Mouse (Mus musculus) lung, embryonic 16.5 days (tissue): ENCODE results near the gene Myef2. TPM values are rescaled to one million over a fixed set of nuclear protein-coding genes. Genes with fewer than 3 reads are reported as not detected.

Source experiments
- ATAC-seq: fragments of 200-750 bp; cut with Nextera tagmentation; 2 replicates; pipeline ENCODE4 v1.8.0; 2017; ENCODE audit warnings: low read depth, mild to moderate bottlenecking, moderate library complexity
- H3K27ac ChIP-seq: fragments of 300-500 bp; sonication (generic); 2 replicates; pipeline ENCODE4 v1.5.1; 2014; ENCODE audit warnings: mild to moderate bottlenecking, control low read depth, low read length
- H3K27me3 ChIP-seq: fragments of 300-500 bp; sonication (generic); 2 replicates; pipeline ENCODE4 v1.6.1; 2014; ENCODE audit warnings: low read depth, low read length, mixed read lengths; ENCODE audit not compliant: control insufficient read depth, insufficient read depth
- H3K36me3 ChIP-seq: fragments of 300-500 bp; sonication (generic); 2 replicates; pipeline ENCODE4 v1.6.1; 2014; ENCODE audit warnings: low read length; ENCODE audit not compliant: control insufficient read depth, insufficient read depth
- H3K4me1 ChIP-seq: fragments of 300-500 bp; sonication (generic); replicated peaks from 2 replicates; pipeline ENCODE4 v1.6.1; 2014; ENCODE audit warnings: low read length, mixed read lengths; ENCODE audit not compliant: control insufficient read depth, insufficient read depth
- H3K4me2 ChIP-seq: fragments of 300-500 bp; sonication (generic); 2 replicates; pipeline ENCODE4 v1.6.1; 2014; ENCODE audit warnings: low read depth, low read length, control low read depth
- H3K4me3 ChIP-seq: fragments of 300-500 bp; sonication (generic); 2 replicates; pipeline ENCODE4 v1.5.1; 2014; ENCODE audit warnings: mild to moderate bottlenecking, low read length, control low read depth
- H3K9ac ChIP-seq: fragments of 300-500 bp; sonication (generic); 2 replicates; pipeline ENCODE4 v1.6.1; 2014; ENCODE audit warnings: low read length, control low read depth
- H3K9me3 ChIP-seq: fragments of 300-500 bp; sonication (generic); 2 replicates; pipeline ENCODE4 v1.6.1; 2016; ENCODE audit warnings: low read length; ENCODE audit not compliant: control insufficient read depth
- WGBS: fragments of 180-500 bp; shearing (Covaris S2); extraction: QIAGEN DNeasy Blood & Tissue Kit; methylation state at CpG from one replicate; pipeline ENCODE4 v1.1.7; 2014; 5-methylcytosine and 5-hydroxymethylcytosine counted together
- polyA plus RNA-seq: library from polyadenylated mRNA; unstranded; fragments of >200 nt; fragmentation: Nextera tagmentation; extraction: Ambion mirVana; gene quantifications from 2 replicates; pipeline ENCODE4 v1.2.1, GENCODE M21; 2015

The Myef2 gene
- 82.3 and 93.8 TPM in 2 replicates for polyA plus RNA-seq

- ATAC-seq, result peak; percentile 91
- H3K36me3 ChIP-seq, result no peaks in the 10 kb centered on the region
- H3K9ac ChIP-seq, result peak within 1 kb of the TSS; percentile 81
- H3K4me2 ChIP-seq, result peak within 1 kb of the TSS; percentile 68
- H3K9me3 ChIP-seq, result no peaks in the 10 kb centered on the region
- peak within 1 kb of the TSS; percentile 69 for H3K4me3 ChIP-seq
- H3K4me1 ChIP-seq, result peaks cover 13% of the 10 kb centered on the region
- no peaks in the 10 kb centered on the region for H3K27me3 ChIP-seq
- peak within 1 kb of the TSS; percentile 79 for H3K27ac ChIP-seq
- WGBS, result under 1% methylated on average over 41 of the region's 48 CpGs
Measured at GRCm38 (mm10) chr2:125123477-125123852, at the start of gene Myef2. TSS of gene Myef2 (minus strand) at chr2:125123661.

GRCm38 (mm10) chr2:125162012-125162470, 38.6 kb upstream of the Myef2 start:
- ATAC-seq, result no peak
- WGBS, result 67% methylated on average over 4 of the region's 4 CpGs
- H3K4me3 ChIP-seq, result no peak overlapping the region
- H3K27me3 ChIP-seq, result no peaks in the 10 kb centered on the region
- no peaks in the 10 kb centered on the region for H3K9me3 ChIP-seq
- no peak overlapping the region for H3K9ac ChIP-seq
- H3K27ac ChIP-seq, result no peak overlapping the region
- H3K4me1 ChIP-seq, result no peaks in the 10 kb centered on the region
- no peak overlapping the region for H3K4me2 ChIP-seq
- H3K36me3 ChIP-seq, result no peaks in the 10 kb centered on the region

GRCm38 (mm10) chr2:125155504-125155903, 32.0 kb upstream of the Myef2 start:
- Histone ChIP-seq H3K36me3 (no peaks in the 10 kb centered on the region), H3K27me3 (no peaks in the 10 kb centered on the region), H3K4me2 (no peak overlapping the region), H3K9me3 (no peaks in the 10 kb centered on the region), H3K9ac (no peak overlapping the region), H3K4me1 (0 out of 2 replicates have a peak, but pooled peaks cover 2% of the 10 kb centered on the region), H3K27ac (no peak overlapping the region), H3K4me3 (no peak overlapping the region)
- 15% methylated on average over 2 of the region's 2 CpGs for WGBS
- no peak for ATAC-seq

GRCm38 (mm10) chr2:125154294-125154693, 30.8 kb upstream of the Myef2 start:
- Histone ChIP-seq H3K4me1 (0 out of 2 replicates have a peak, but pooled peaks cover 2% of the 10 kb centered on the region), H3K4me2 (peak overlapping the region; percentile 19), H3K9me3 (no peaks in the 10 kb centered on the region), H3K27ac (peak overlapping the region; percentile 51), H3K9ac (no peak overlapping the region), H3K27me3 (no peaks in the 10 kb centered on the region), H3K36me3 (no peaks in the 10 kb centered on the region), H3K4me3 (no peak overlapping the region)
- WGBS, result 50% methylated on average over 9 of the region's 9 CpGs
- peak; percentile 83 for ATAC-seq

DNA sequence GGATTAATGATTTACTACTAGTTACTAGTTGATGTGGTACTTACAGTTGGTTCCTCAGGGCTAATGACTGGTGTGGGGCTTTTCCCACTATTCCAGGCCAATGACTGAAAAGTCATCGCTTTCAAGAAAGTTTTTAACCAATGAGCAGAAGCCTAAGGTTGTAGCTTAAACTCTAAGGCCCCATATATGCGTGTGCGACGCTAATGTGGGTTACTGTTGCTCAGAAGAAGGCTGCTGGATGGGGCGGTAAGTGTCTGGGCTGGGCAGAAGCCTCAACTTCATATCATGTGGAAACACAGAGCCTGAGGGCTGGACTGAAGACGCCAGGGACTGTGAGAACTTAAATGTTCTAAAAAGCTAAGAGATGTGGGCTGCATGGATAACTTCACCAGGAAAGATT, 28.9 kb upstream of the Myef2 start, which contains the start of gene Slc12a1:
TSS of gene Slc12a1 (plus strand) at position 118 of the 400 bp plus-strand sequence.
- ATAC-seq, result no peak
- Histone ChIP-seq H3K4me3 (no peak within 1 kb of the TSS), H3K27ac (no peak within 1 kb of the TSS), H3K4me1 (0 out of 2 replicates have a peak, but pooled peaks cover 2% of the 10 kb centered on the region), H3K9ac (no peak within 1 kb of the TSS), H3K27me3 (no peaks in the 10 kb centered on the region), H3K4me2 (no peak within 1 kb of the TSS), H3K9me3 (no peaks in the 10 kb centered on the region), H3K36me3 (no peaks in the 10 kb centered on the region)
- WGBS, result 84% methylated on average over 6 of the region's 6 CpGs

- ATAC-seq, result no peak
- no peak overlapping the region for H3K27ac ChIP-seq
- no peak overlapping the region for H3K4me3 ChIP-seq
- no peak overlapping the region for H3K4me2 ChIP-seq
- H3K36me3 ChIP-seq, result no peaks in the 10 kb centered on the region
- no peaks in the 10 kb centered on the region for H3K4me1 ChIP-seq
- H3K27me3 ChIP-seq, result no peaks in the 10 kb centered on the region
- no peaks in the 10 kb centered on the region for H3K9me3 ChIP-seq
- H3K9ac ChIP-seq, result no peak overlapping the region
Measured at GRCm38 (mm10) chr2:125142336-125142735, 18.9 kb upstream of the Myef2 start.

GRCm38 (mm10) chr2:125136846-125137245, 13.4 kb upstream of the Myef2 start:
- Histone ChIP-seq H3K9ac (no peak overlapping the region), H3K4me1 (peaks cover 6% of the 10 kb centered on the region), H3K36me3 (no peaks in the 10 kb centered on the region), H3K4me3 (no peak overlapping the region), H3K4me2 (peak overlapping the region; percentile 57; the same call in 1 of the 2 replicates), H3K27me3 (no peaks in the 10 kb centered on the region), H3K27ac (no peak overlapping the region), H3K9me3 (no peaks in the 10 kb centered on the region)
- WGBS, result 30% methylated on average over 7 of the region's 7 CpGs
- no peak for ATAC-seq

GRCm38 (mm10) chr2:125135903-125136811, 12.7 kb upstream of the Myef2 start, which contains the start of gene Ctxn2:
TSS of gene Ctxn2 (plus strand) at chr2:125136692.
- Histone ChIP-seq H3K27me3 (no peaks in the 10 kb centered on the region), H3K9ac (no peak within 1 kb of the TSS), H3K9me3 (no peaks in the 10 kb centered on the region), H3K4me3 (peak within 1 kb of the TSS; percentile 37), H3K36me3 (no peaks in the 10 kb centered on the region), H3K27ac (no peak within 1 kb of the TSS), H3K4me1 (peaks cover 6% of the 10 kb centered on the region), H3K4me2 (peak within 1 kb of the TSS; percentile 57)
- WGBS, result under 1% methylated on average over 39 of the region's 39 CpGs
- ATAC-seq, result peak; percentile 59

GRCm38 (mm10) chr2:125134113-125134512, 10.7 kb upstream of the Myef2 start:
- ATAC-seq, result no peak
- no peak overlapping the region for H3K27ac ChIP-seq
- 27% methylated on average over 4 of the region's 4 CpGs for WGBS

More at GRCm38 (mm10) chr2:125134113-125134512, 10.7 kb upstream of the Myef2 start:
- peaks cover 6% of the 10 kb centered on the region for H3K4me1 ChIP-seq
- H3K9ac ChIP-seq, result no peak overlapping the region
- no peak overlapping the region for H3K4me2 ChIP-seq
- H3K36me3 ChIP-seq, result no peaks in the 10 kb centered on the region
- no peaks in the 10 kb centered on the region for H3K27me3 ChIP-seq
- no peaks in the 10 kb centered on the region for H3K9me3 ChIP-seq
- H3K4me3 ChIP-seq, result no peak overlapping the region
